Comparison of ENCODE assay signal across 12 mouse cellular contexts in genomic region chr16:45936521-45936920, GRCm38 (mm10). TPM values are rescaled to one million over a fixed set of nuclear protein-coding genes. Genes with fewer than 3 reads are reported as not detected.
A peak's percentile ranks its signal among the peaks of the same experiment; 100 is the strongest.
DNase-seq lines count a peak whose midpoint lies in the region; ATAC-seq lines count a peak whose summit lies in the region.
"Had no signal": no experiment of that assay in that cellular context is flagged by ENCODE, and none has a peak within 500 bp of the region (broad histone marks: within the 10 kb centered on the region; RNA-seq: fewer than 3 reads in every experiment).

No protein-coding gene starts in this region.

- no peak for DNase-seq in heart, postnatal 14 days
- peak; percentile 50 for DNase-seq in brain, adult 2 months (ENCODE audit: low read depth, low spot score)
- DNase-seq in midbrain, embryonic 14.5 days: peak; percentile 38
- DNase-seq in testis, postnatal 14 days (ENCODE audit: low spot score): no peak
- DNase-seq in urinary bladder, postnatal 4 days (ENCODE audit: low spot score in 2 of 2): no peak
- no peak for DNase-seq in heart, postnatal 4 days
- DNase-seq: adrenal gland, postnatal 14 days; cerebellum, adult 9-10 months had no signal

- WGBS in heart, embryonic 15.5 days: 66% methylated on average over 2 of the region's 2 CpGs
- 17% methylated on average over 2 of the region's 2 CpGs for WGBS in forebrain, embryonic 15.5 days
- whole genome bisulfite sequencing in midbrain, embryonic 14.5 days: 48% methylated on average over 2 of the region's 2 CpGs

- no peak overlapping the region for H3K4me2 ChIP-seq in heart, embryonic 15.5 days
- H3K4me2 ChIP-seq in forebrain, embryonic 15.5 days (replicated peaks): no peak overlapping the region
- H3K4me2 ChIP-seq in midbrain, embryonic 14.5 days (ENCODE audit: low read length): no peak overlapping the region
- H3K4me2 ChIP-seq: heart, embryonic 12.5 days had no signal

- no peaks in the 10 kb centered on the region for H3K36me3 ChIP-seq in heart, embryonic 15.5 days
- no peaks in the 10 kb centered on the region for H3K36me3 ChIP-seq in forebrain, embryonic 15.5 days
- no peaks in the 10 kb centered on the region for H3K36me3 ChIP-seq in midbrain, embryonic 14.5 days (ENCODE audit: control insufficient read depth, insufficient read depth, low read length)
- H3K36me3 ChIP-seq: heart, embryonic 12.5 days had no signal

- H3K27me3 ChIP-seq in heart, embryonic 15.5 days: no peaks in the 10 kb centered on the region
- H3K27me3 ChIP-seq in forebrain, embryonic 15.5 days: no peaks in the 10 kb centered on the region
- H3K27me3 ChIP-seq in midbrain, embryonic 14.5 days (ENCODE audit: control insufficient read depth, insufficient read depth, low read length): no peaks in the 10 kb centered on the region
- H3K27me3 ChIP-seq: heart, embryonic 12.5 days had no signal

- peak; percentile 39; the same call in 1 of the 2 replicates for ATAC-seq in heart, embryonic 15.5 days (replicated peaks; ENCODE audit: insufficient number of reproducible peaks, insufficient read depth, low FRiP score, low read depth)
- ATAC-seq in forebrain, embryonic 15.5 days (replicated peaks): peak; percentile 78
- ATAC-seq in midbrain, embryonic 14.5 days (ENCODE audit: low FRiP score, low TSS enrichment): peak; percentile 34; the same call in 1 of the 2 replicates

- intact Hi-C loops in heart, postnatal 14 days (cut with DNase I): no loop called here

- H3K9ac ChIP-seq in heart, embryonic 15.5 days: no peak overlapping the region
- no peak overlapping the region for H3K9ac ChIP-seq in forebrain, embryonic 15.5 days (replicated peaks)
- H3K9ac ChIP-seq in midbrain, embryonic 14.5 days (replicated peaks; ENCODE audit: low read length): no peak overlapping the region
- H3K9ac ChIP-seq: heart, embryonic 12.5 days had no signal

- no peaks in the 10 kb centered on the region for H3K9me3 ChIP-seq in heart, embryonic 15.5 days (replicated peaks)
- no peaks in the 10 kb centered on the region for H3K9me3 ChIP-seq in forebrain, embryonic 15.5 days
- 0 out of 2 replicates have a peak, but pooled peaks cover 3% of the 10 kb centered on the region for H3K9me3 ChIP-seq in midbrain, embryonic 14.5 days (ENCODE audit: control insufficient read depth, low read length)

- peak overlapping the region; percentile 40; the same call in 1 of the 2 replicates for H3K27ac ChIP-seq in heart, embryonic 15.5 days
- peak overlapping the region; percentile 25; the same call in 1 of the 2 replicates for H3K27ac ChIP-seq in forebrain, embryonic 15.5 days (replicated peaks)
- no peak overlapping the region for H3K27ac ChIP-seq in midbrain, embryonic 14.5 days (replicated peaks; ENCODE audit: low read depth, low read length)
- H3K27ac ChIP-seq: macrophage had no signal

- H3K4me1 ChIP-seq in heart, embryonic 15.5 days (replicated peaks): no peaks in the 10 kb centered on the region
- H3K4me1 ChIP-seq in forebrain, embryonic 15.5 days: peaks cover 10% of the 10 kb centered on the region
- no peaks in the 10 kb centered on the region for H3K4me1 ChIP-seq in midbrain, embryonic 14.5 days (ENCODE audit: control insufficient read depth, insufficient read depth, low read length)

- no peak overlapping the region for H3K4me3 ChIP-seq in heart, embryonic 15.5 days
- H3K4me3 ChIP-seq in forebrain, embryonic 15.5 days: no peak overlapping the region
- H3K4me3 ChIP-seq in midbrain, embryonic 14.5 days (replicated peaks; ENCODE audit: low read depth, low read length): no peak overlapping the region
- H3K4me3 ChIP-seq: heart, embryonic 12.5 days had no signal

RNA-seq across cellular contexts. Expression of gene Phldb2, which starts 16.9 kb away (rescaled TPM):
- polyA plus RNA-seq in heart, embryonic 15.5 days (2015; fragmentation: Nextera tagmentation; extraction: Ambion mirVana): 38.4 and 39.8 TPM in 2 replicates
- 10 to 100 TPM; 25.5 to 27.5 TPM for total RNA-seq in heart, postnatal 14 days (2021)
- polyA plus RNA-seq in forebrain, embryonic 15.5 days (2015; fragmentation: Nextera tagmentation; extraction: Ambion mirVana): 7.2 and 7.8 TPM in 2 replicates
- 4.0 and 6.4 TPM in 2 replicates for polyA plus RNA-seq in midbrain, embryonic 14.5 days (2014; fragmentation: Nextera tagmentation; extraction: Ambion mirVana)
- total RNA-seq in heart, postnatal 4 days (2021): 10 to 100 TPM; 87.3 to 88.9 TPM

Comparison
In these comparisons a context has a peak if more than half of its experiments do, and no peak if none do; other contexts are left out.
1. DNase-seq: peak in brain, adult 2 months (single experiment) and midbrain, embryonic 14.5 days (single experiment); none in heart, postnatal 14 days (0 of 2), testis, postnatal 14 days (single experiment), urinary bladder, postnatal 4 days (0 of 2) and heart, postnatal 4 days (single experiment).
2. Peak in every context shown above with its lines, with median percentiles within 50 percentile points of each other: ATAC-seq.